Mouse (Mus musculus) forebrain, embryonic 14.5 days (tissue): ENCODE data around the gene Ccdc158. TPM values are rescaled to one million over a fixed set of nuclear protein-coding genes. Genes with fewer than 3 reads are reported as not detected.
A peak's percentile ranks its signal among the peaks of the same experiment; 100 is the strongest.

Source experiments
- ATAC-seq: fragments of 200-750 bp; cut with Nextera tagmentation; 2 replicates; pipeline ENCODE4 v1.8.0; 2017; ENCODE audit warnings: mild to moderate bottlenecking, moderate library complexity
- DNase-seq: peaks from one replicate; pipeline ENCODE4 v3.0.0-alpha.2; 2015; ENCODE audit warnings: low spot score
- H3K27ac ChIP-seq: fragments of 300-500 bp; sonication (generic); 2 replicates; pipeline ENCODE4 v1.5.1; 2014; ENCODE audit warnings: low read depth, mild to moderate bottlenecking, control low read depth, low read length, moderate library complexity
- H3K27me3 ChIP-seq: fragments of 300-500 bp; sonication (generic); replicated peaks from 2 replicates; pipeline ENCODE4 v1.6.1; 2014; ENCODE audit warnings: low read length, control low read depth, mixed read lengths; ENCODE audit not compliant: control insufficient read depth, insufficient read depth
- H3K36me3 ChIP-seq: fragments of 300-500 bp; sonication (generic); 2 replicates; pipeline ENCODE4 v1.6.1; 2014; ENCODE audit warnings: low read length, control low read depth; ENCODE audit not compliant: control insufficient read depth, insufficient read depth
- H3K4me1 ChIP-seq: fragments of 300-500 bp; sonication (generic); 2 replicates; pipeline ENCODE4 v1.6.1; 2014; ENCODE audit warnings: antibody characterized with exemption, low read length, control low read depth; ENCODE audit not compliant: control insufficient read depth, insufficient read depth
- H3K4me2 ChIP-seq: fragments of 300-500 bp; sonication (generic); 2 replicates; pipeline ENCODE4 v1.6.1; 2014; ENCODE audit warnings: mild to moderate bottlenecking, control low read depth, low read length
- H3K4me3 ChIP-seq: fragments of 300-500 bp; sonication (generic); 2 replicates; pipeline ENCODE4 v1.5.1; 2014; ENCODE audit warnings: low read depth, low read length, control low read depth
- H3K9ac ChIP-seq: fragments of 300-500 bp; sonication (generic); 2 replicates; pipeline ENCODE4 v1.6.1; 2014; ENCODE audit warnings: mild to moderate bottlenecking, low read length, control low read depth, moderate library complexity
- H3K9me3 ChIP-seq: fragments of 300-500 bp; sonication (generic); replicated peaks from 2 replicates; pipeline ENCODE4 v1.6.1; 2016; ENCODE audit warnings: low read length, control low read depth, mixed read lengths; ENCODE audit not compliant: control insufficient read depth
- WGBS: fragments of 180-500 bp; shearing (Covaris S2); extraction: QIAGEN DNeasy Blood & Tissue Kit; methylation state at CpG from one replicate; pipeline ENCODE4 v1.1.7; 2014; 5-methylcytosine and 5-hydroxymethylcytosine counted together
- polyA plus RNA-seq: library from polyadenylated mRNA; unstranded; fragments of >200 nt; fragmentation: Nextera tagmentation; extraction: Ambion mirVana; gene quantifications from 2 replicates; pipeline ENCODE4 v1.2.1, GENCODE M21; 2014

Gene Ccdc158
- polyA plus RNA-seq, 1 experiment from 2014 or later, result 0.58 TPM

GRCm38 (mm10) chr5:92633526-92633925 lies 41.5 kb downstream of the Ccdc158 start:
- no peak for DNase-seq
- Histone ChIP-seq H3K9me3 (no peaks in the 10 kb centered on the region), H3K4me2 (no peak overlapping the region), H3K9ac (no peak overlapping the region), H3K27me3 (no peaks in the 10 kb centered on the region), H3K36me3 (no peaks in the 10 kb centered on the region), H3K4me3 (no peak overlapping the region), H3K27ac (no peak overlapping the region), H3K4me1 (no peaks in the 10 kb centered on the region)
- no peak for ATAC-seq
- 67% methylated on average over 4 of the region's 4 CpGs for WGBS

- Histone ChIP-seq H3K4me2 (no peak overlapping the region), H3K4me1 (no peaks in the 10 kb centered on the region), H3K27me3 (no peaks in the 10 kb centered on the region), H3K36me3 (no peaks in the 10 kb centered on the region), H3K9ac (no peak overlapping the region), H3K4me3 (no peak overlapping the region), H3K27ac (no peak overlapping the region), H3K9me3 (no peaks in the 10 kb centered on the region)
- DNase-seq, result peak; percentile 4
- WGBS, result 82% methylated on average over 7 of the region's 7 CpGs
- no peak for ATAC-seq
These were observed 47.2 kb downstream of the Ccdc158 start for GRCm38 (mm10) chr5:92627896-92628295.

GRCm38 (mm10) chr5:92621883-92622282 lies 53.2 kb downstream of the Ccdc158 start:
- H3K27me3 ChIP-seq, result no peaks in the 10 kb centered on the region
- H3K4me3 ChIP-seq, result no peak overlapping the region
- no peaks in the 10 kb centered on the region for H3K36me3 ChIP-seq
- ATAC-seq (no peak), DNase-seq (no peak)
- WGBS, result 83% methylated on average over 5 of the region's 5 CpGs
- H3K4me2 ChIP-seq, result no peak overlapping the region
- no peak overlapping the region for H3K27ac ChIP-seq
- no peaks in the 10 kb centered on the region for H3K9me3 ChIP-seq
- no peak overlapping the region for H3K9ac ChIP-seq
- no peaks in the 10 kb centered on the region for H3K4me1 ChIP-seq

- no peak overlapping the region for H3K4me2 ChIP-seq
- 87% methylated on average over 4 of the region's 4 CpGs for WGBS
- no peak overlapping the region for H3K4me3 ChIP-seq
- DNase-seq (no peak), ATAC-seq (no peak)
- H3K36me3 ChIP-seq, result no peaks in the 10 kb centered on the region
- no peaks in the 10 kb centered on the region for H3K9me3 ChIP-seq
- no peak overlapping the region for H3K27ac ChIP-seq
- no peak overlapping the region for H3K9ac ChIP-seq
- H3K4me1 ChIP-seq, result no peaks in the 10 kb centered on the region
- H3K27me3 ChIP-seq, result no peaks in the 10 kb centered on the region
These were observed 62.3 kb downstream of the Ccdc158 start for GRCm38 (mm10) chr5:92612756-92613155.

GRCm38 (mm10) chr5:92607492-92608229 lies 67.4 kb downstream of the Ccdc158 start:
- no peak for DNase-seq
- H3K4me2 ChIP-seq, result no peak overlapping the region
- H3K9ac ChIP-seq, result no peak overlapping the region
- no peaks in the 10 kb centered on the region for H3K9me3 ChIP-seq
- H3K4me1 ChIP-seq, result no peaks in the 10 kb centered on the region
- 87% methylated on average over 5 of the region's 5 CpGs for WGBS
- H3K27ac ChIP-seq, result no peak overlapping the region
- H3K36me3 ChIP-seq, result no peaks in the 10 kb centered on the region
- H3K4me3 ChIP-seq, result no peak overlapping the region
- no peak for ATAC-seq
- H3K27me3 ChIP-seq, result no peaks in the 10 kb centered on the region

- Histone ChIP-seq H3K4me1 (no peaks in the 10 kb centered on the region), H3K36me3 (no peaks in the 10 kb centered on the region), H3K27me3 (peaks cover 4% of the 10 kb centered on the region), H3K27ac (no peak overlapping the region), H3K9ac (no peak overlapping the region), H3K9me3 (no peaks in the 10 kb centered on the region), H3K4me2 (no peak overlapping the region), H3K4me3 (no peak overlapping the region)
- peak; percentile 18 for DNase-seq
- WGBS, result 75% methylated on average over 10 of the region's 10 CpGs
- no peak for ATAC-seq
These were observed 70.4 kb downstream of the Ccdc158 start for GRCm38 (mm10) chr5:92604452-92605247.

- Histone ChIP-seq H3K4me3 (peak within 1 kb of the TSS; percentile 68), H3K4me2 (peak within 1 kb of the TSS; percentile 94), H3K4me1 (no peaks in the 10 kb centered on the region), H3K27me3 (peaks cover 4% of the 10 kb centered on the region), H3K9ac (peak within 1 kb of the TSS; percentile 68), H3K36me3 (no peaks in the 10 kb centered on the region), H3K9me3 (no peaks in the 10 kb centered on the region), H3K27ac (no peak within 1 kb of the TSS)
- ATAC-seq (peak; percentile 93), DNase-seq (peak; percentile 71)
- WGBS, result under 1% methylated on average over 68 of the region's 69 CpGs
These were observed 72.1 kb downstream of the Ccdc158 start, which contains the start of gene Stbd1 for GRCm38 (mm10) chr5:92602691-92603690. Gene Stbd1 (plus strand): TSS chr5:92603041.

GRCm38 (mm10) chr5:92599030-92599429 lies 76.0 kb downstream of the Ccdc158 start:
- Histone ChIP-seq H3K9me3 (no peaks in the 10 kb centered on the region), H3K27me3 (peaks cover 4% of the 10 kb centered on the region), H3K9ac (no peak overlapping the region), H3K4me3 (no peak overlapping the region), H3K4me1 (no peaks in the 10 kb centered on the region), H3K36me3 (no peaks in the 10 kb centered on the region), H3K27ac (no peak overlapping the region), H3K4me2 (no peak overlapping the region)
- 87% methylated on average over 10 of the region's 10 CpGs for whole genome bisulfite sequencing
- DNase-seq (no peak), ATAC-seq (no peak)
